Mouse (Mus musculus) olfactory bulb, adult 2 months (tissue): ENCODE measurements around the gene Purb.

Source experiments
- CTCF ChIP-seq: fragments of 200-500 bp; IDR thresholded peaks from 2 replicates; pipeline ENCODE4 v1.5.1; 2012; ENCODE audit warnings: low read depth, mild to moderate bottlenecking, low read length, moderate library complexity; ENCODE audit not compliant: insufficient read depth
- POLR2A ChIP-seq: fragments of 200-500 bp; IDR thresholded peaks from 2 replicates; pipeline ENCODE4 v1.6.1; 2012; ENCODE audit warnings: mild to moderate bottlenecking, low read depth, low read length, moderate library complexity; ENCODE audit not compliant: insufficient read depth

GRCm38 (mm10) chr11:6489691-6490503, 14.2 kb upstream of the Purb start:
- TF ChIP-seq POLR2A (no peak), CTCF (no peak)
